Mouse (Mus musculus): ENCODE data around the gene Gm21876.
"Not testable (repeated sequence)": the region's sequence is repeated elsewhere in the genome, so short reads cannot be mapped to it uniquely, and the experiment has no call there.

Gene Gm21876

DNA sequence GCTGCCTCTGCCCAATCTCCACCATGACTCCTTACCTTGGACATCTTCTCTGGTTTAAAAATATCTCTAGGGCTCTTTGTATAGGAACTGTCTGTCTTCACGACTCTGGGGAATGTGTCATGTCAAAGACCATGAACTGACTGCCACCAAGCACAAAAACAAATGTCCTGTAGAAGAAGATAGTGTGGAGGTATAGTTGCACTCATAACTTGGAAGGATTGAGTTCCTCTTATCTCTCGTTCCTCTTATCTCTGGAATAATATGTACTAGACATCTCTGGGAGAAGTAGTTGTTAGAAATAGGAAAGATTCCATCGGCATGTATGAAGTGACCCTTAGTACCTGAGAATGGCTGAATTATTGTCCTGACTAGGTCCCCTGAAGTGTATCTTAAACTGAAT is at the start of gene Gm21876:
Gm21876 (minus strand) TSS at position 101 of the 400 bp plus-strand sequence.
- no peak for DNase-seq (ENCODE audit: low spot score in 2 of 2)

- DNase-seq (ENCODE audit: low spot score in 2 of 2): no peak
These were observed 45.0 kb upstream of the Gm21876 start for GRCm38 (mm10) chrX:21220422-21220821.

DNA sequence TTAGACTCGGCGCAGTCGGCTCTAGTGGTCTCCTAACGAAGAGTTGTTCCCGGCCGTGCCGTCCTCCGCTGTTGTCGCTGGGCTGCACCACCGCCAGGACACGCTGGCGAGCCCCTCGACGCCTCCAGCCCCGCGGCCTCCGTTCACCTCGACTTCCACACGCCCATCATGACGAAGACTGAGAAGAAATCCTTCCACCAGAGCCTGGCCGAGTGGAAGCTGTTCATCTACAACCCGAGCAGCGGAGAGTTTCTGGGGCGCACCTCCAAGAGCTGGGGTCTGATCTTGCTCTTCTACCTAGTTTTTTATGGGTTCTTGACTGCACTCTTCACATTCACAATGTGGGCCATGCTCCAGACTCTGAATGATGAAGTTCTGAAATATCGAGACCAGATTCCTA is 28.8 kb downstream of the Gm21876 start:
- DNase-seq (ENCODE audit: low spot score in 2 of 2): not testable (repeated sequence)

Measured in urinary bladder, postnatal 36 days (tissue).